Mouse (Mus musculus) midbrain, embryonic 11.5 days (tissue): ENCODE measurements at regions not wholly inside any gene's neighbourhood (a gene's known extent, or its start where the extent isn't known, plus 50 kb on each side); places are given as distances from the start of the nearest gene placed in this dataset.

Experiments used
- ATAC-seq: fragments of 200-750 bp; cut with Nextera tagmentation; 2 replicates; pipeline ENCODE4 v1.8.0; 2017; ENCODE audit warnings: moderate TSS enrichment, moderate library complexity; ENCODE audit not compliant: low FRiP score
- DNase-seq: peaks from one replicate; pipeline ENCODE4 v3.0.0; 2015; ENCODE audit warnings: low spot score; ENCODE audit errors: missing footprints
- H3K27ac ChIP-seq: fragments of 300-500 bp; sonication (generic); 2 replicates; pipeline ENCODE4 v1.5.1; 2014; ENCODE audit warnings: low read depth, low read length
- H3K27me3 ChIP-seq: fragments of 300-500 bp; sonication (generic); 2 replicates; pipeline ENCODE4 v1.6.1; 2014; ENCODE audit warnings: mild to moderate bottlenecking, low read length, moderate library complexity, mixed read lengths; ENCODE audit not compliant: control insufficient read depth, insufficient read depth
- H3K36me3 ChIP-seq: fragments of 300-500 bp; sonication (generic); 2 replicates; pipeline ENCODE4 v1.6.1; 2014; ENCODE audit warnings: mild to moderate bottlenecking, low read length, moderate library complexity, mixed read lengths; ENCODE audit not compliant: control insufficient read depth, insufficient read depth
- H3K4me1 ChIP-seq: fragments of 300-500 bp; sonication (generic); 2 replicates; pipeline ENCODE4 v1.6.1; 2014; ENCODE audit warnings: low read length; ENCODE audit not compliant: control insufficient read depth, insufficient read depth
- H3K4me2 ChIP-seq: fragments of 300-500 bp; sonication (generic); 2 replicates; pipeline ENCODE4 v1.6.1; 2014; ENCODE audit warnings: mild to moderate bottlenecking, moderate library complexity
- H3K4me3 ChIP-seq: fragments of 300-500 bp; sonication (generic); 2 replicates; pipeline ENCODE4 v1.5.1; 2014; ENCODE audit warnings: low read depth, low read length
- H3K9ac ChIP-seq: fragments of 300-500 bp; sonication (generic); 2 replicates; pipeline ENCODE4 v1.6.1; 2014; ENCODE audit warnings: low read length
- H3K9me3 ChIP-seq: fragments of 300-500 bp; sonication (generic); 2 replicates; pipeline ENCODE4 v1.6.1; 2016; ENCODE audit warnings: low read length; ENCODE audit not compliant: control insufficient read depth
- WGBS: fragments of 180-500 bp; shearing (Covaris S2); extraction: QIAGEN DNeasy Blood & Tissue Kit; methylation state at CpG from one replicate; pipeline ENCODE4 v1.1.7; 2014; 5-methylcytosine and 5-hydroxymethylcytosine counted together

GRCm38 (mm10) chr7:121214181-121214580 is 132.7 kb downstream of the Otoa start:
- H3K27me3 ChIP-seq, result no peaks in the 10 kb centered on the region
- H3K9ac ChIP-seq, result no peak overlapping the region
- ATAC-seq, result no peak
- no peak overlapping the region for H3K27ac ChIP-seq
- 77% methylated on average over 8 of the region's 8 CpGs for WGBS
- no peaks in the 10 kb centered on the region for H3K36me3 ChIP-seq
- DNase-seq, result no peak
- H3K4me1 ChIP-seq, result no peaks in the 10 kb centered on the region
- H3K4me3 ChIP-seq, result no peak overlapping the region
- H3K4me2 ChIP-seq, result no peak overlapping the region
- H3K9me3 ChIP-seq, result no peaks in the 10 kb centered on the region

- Histone ChIP-seq H3K4me3 (no peak overlapping the region), H3K36me3 (no peaks in the 10 kb centered on the region), H3K4me1 (no peaks in the 10 kb centered on the region), H3K9ac (no peak overlapping the region), H3K27me3 (no peaks in the 10 kb centered on the region), H3K4me2 (no peak overlapping the region), H3K27ac (no peak overlapping the region), H3K9me3 (no peaks in the 10 kb centered on the region)
- DNase-seq, result no peak
- ATAC-seq, result no peak
- 80% methylated on average over 3 of the region's 3 CpGs for WGBS
Observed at GRCm38 (mm10) chr7:121215032-121215431, 133.6 kb downstream of the Otoa start.

DNA sequence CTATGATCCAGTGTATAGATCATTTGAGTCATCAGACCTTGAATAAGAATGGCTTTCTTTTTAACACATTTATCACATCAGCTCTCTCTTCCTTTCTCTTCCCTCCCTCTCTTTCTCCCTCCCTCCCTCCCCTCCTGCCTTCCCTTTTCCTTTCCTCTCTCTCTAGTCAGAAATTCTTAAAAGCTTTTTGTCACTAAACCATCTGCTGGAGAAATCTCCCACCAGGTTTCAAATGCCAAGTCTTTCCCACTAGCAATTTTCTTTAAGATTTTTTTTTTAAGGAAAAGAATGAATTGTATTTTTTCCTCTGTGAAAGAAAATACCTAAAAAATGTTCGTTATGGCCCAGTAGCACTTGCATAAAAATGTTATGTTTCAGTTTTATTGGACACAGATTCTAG is 134.3 kb downstream of the Otoa start:
- H3K4me2 ChIP-seq, result no peak overlapping the region
- ATAC-seq (no peak), DNase-seq (no peak)
- no peaks in the 10 kb centered on the region for H3K4me1 ChIP-seq
- no peak overlapping the region for H3K9ac ChIP-seq
- H3K4me3 ChIP-seq, result no peak overlapping the region
- H3K27ac ChIP-seq, result no peak overlapping the region
- 73% methylated on average over 1 of the region's 1 CpGs for WGBS
- no peaks in the 10 kb centered on the region for H3K9me3 ChIP-seq
- no peaks in the 10 kb centered on the region for H3K27me3 ChIP-seq
- H3K36me3 ChIP-seq, result no peaks in the 10 kb centered on the region

- H3K27ac ChIP-seq, result no peak overlapping the region
- no peaks in the 10 kb centered on the region for H3K36me3 ChIP-seq
- no peak overlapping the region for H3K4me2 ChIP-seq
- H3K4me3 ChIP-seq, result no peak overlapping the region
- 91% methylated on average over 10 of the region's 10 CpGs for WGBS
- no peak for ATAC-seq
- no peaks in the 10 kb centered on the region for H3K27me3 ChIP-seq
- no peak overlapping the region for H3K9ac ChIP-seq
- no peaks in the 10 kb centered on the region for H3K9me3 ChIP-seq
- H3K4me1 ChIP-seq, result no peaks in the 10 kb centered on the region
- DNase-seq, result no peak
Observed at GRCm38 (mm10) chr7:121218031-121218430, 136.6 kb downstream of the Otoa start.

DNA sequence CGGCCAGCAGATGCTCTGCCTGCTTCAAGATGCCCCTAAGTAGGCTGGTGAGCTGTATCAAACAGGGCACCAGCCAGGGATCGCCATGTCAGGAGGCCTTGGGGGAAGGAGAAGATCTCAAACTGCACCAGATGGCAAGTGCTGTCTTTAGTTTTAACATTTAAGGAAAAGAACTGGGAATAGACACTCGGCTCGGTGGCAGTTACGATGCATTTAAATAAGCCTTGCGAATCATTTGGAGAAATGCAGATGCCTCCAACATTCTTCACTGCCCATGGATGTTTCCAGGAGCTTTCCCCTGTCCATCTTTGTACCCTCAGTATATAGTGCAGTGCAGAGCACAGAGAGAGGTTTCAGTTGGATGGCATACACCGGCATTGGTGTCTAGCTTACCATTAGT is 139.7 kb downstream of the Otoa start:
- H3K9me3 ChIP-seq, result no peaks in the 10 kb centered on the region
- no peak overlapping the region for H3K4me2 ChIP-seq
- H3K4me1 ChIP-seq, result no peaks in the 10 kb centered on the region
- H3K36me3 ChIP-seq, result no peaks in the 10 kb centered on the region
- DNase-seq, result no peak
- 93% methylated on average over 7 of the region's 7 CpGs for WGBS
- no peak for ATAC-seq
- H3K9ac ChIP-seq, result no peak overlapping the region
- H3K27ac ChIP-seq, result no peak overlapping the region
- no peak overlapping the region for H3K4me3 ChIP-seq
- no peaks in the 10 kb centered on the region for H3K27me3 ChIP-seq

DNA sequence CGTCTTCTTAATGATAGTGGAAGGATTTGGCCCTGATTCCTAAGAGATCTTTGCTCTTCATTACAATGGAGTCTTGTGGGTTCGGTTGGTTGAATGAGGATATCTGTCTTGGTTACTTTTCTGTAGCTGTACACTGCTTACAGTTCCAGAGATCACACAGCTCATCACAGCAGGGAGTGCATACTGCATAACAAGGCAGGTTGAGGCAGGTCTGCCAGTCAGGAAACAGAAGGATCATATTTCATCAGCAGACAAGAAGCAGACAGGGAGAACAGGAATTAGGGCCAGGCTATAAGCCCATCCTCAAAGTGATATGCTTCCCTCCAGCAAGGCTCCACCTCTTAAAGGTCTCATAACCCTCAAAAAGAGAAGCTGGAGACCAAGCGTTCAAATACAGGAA is 150.4 kb downstream of the Otoa start:
- ATAC-seq, result no peak
- no peak overlapping the region for H3K4me2 ChIP-seq
- H3K4me1 ChIP-seq, result no peaks in the 10 kb centered on the region
- H3K9me3 ChIP-seq, result no peaks in the 10 kb centered on the region
- DNase-seq, result no peak
- H3K27ac ChIP-seq, result no peak overlapping the region
- H3K27me3 ChIP-seq, result no peaks in the 10 kb centered on the region
- no peak overlapping the region for H3K4me3 ChIP-seq
- H3K9ac ChIP-seq, result no peak overlapping the region
- no peaks in the 10 kb centered on the region for H3K36me3 ChIP-seq
- 80% methylated on average over 3 of the region's 3 CpGs for WGBS

- DNase-seq (no peak), ATAC-seq (no peak)
- no peaks in the 10 kb centered on the region for H3K4me1 ChIP-seq
- 74% methylated on average over 6 of the region's 6 CpGs for WGBS
- H3K27me3 ChIP-seq, result no peaks in the 10 kb centered on the region
- no peak overlapping the region for H3K27ac ChIP-seq
- no peak overlapping the region for H3K4me2 ChIP-seq
- no peaks in the 10 kb centered on the region for H3K9me3 ChIP-seq
- H3K36me3 ChIP-seq, result no peaks in the 10 kb centered on the region
- H3K9ac ChIP-seq, result no peak overlapping the region
- no peak overlapping the region for H3K4me3 ChIP-seq
Observed at GRCm38 (mm10) chr7:121234831-121235230, 153.4 kb downstream of the Otoa start.

GRCm38 (mm10) chr7:121239731-121240130 is 151.9 kb upstream of the Hs3st2 start:
- Histone ChIP-seq H3K9ac (no peak overlapping the region), H3K27ac (no peak overlapping the region), H3K36me3 (no peaks in the 10 kb centered on the region), H3K9me3 (no peaks in the 10 kb centered on the region), H3K4me3 (no peak overlapping the region), H3K4me2 (no peak overlapping the region), H3K4me1 (no peaks in the 10 kb centered on the region), H3K27me3 (no peaks in the 10 kb centered on the region)
- no peak for DNase-seq
- no peak for ATAC-seq
- 91% methylated on average over 6 of the region's 6 CpGs for WGBS

DNA sequence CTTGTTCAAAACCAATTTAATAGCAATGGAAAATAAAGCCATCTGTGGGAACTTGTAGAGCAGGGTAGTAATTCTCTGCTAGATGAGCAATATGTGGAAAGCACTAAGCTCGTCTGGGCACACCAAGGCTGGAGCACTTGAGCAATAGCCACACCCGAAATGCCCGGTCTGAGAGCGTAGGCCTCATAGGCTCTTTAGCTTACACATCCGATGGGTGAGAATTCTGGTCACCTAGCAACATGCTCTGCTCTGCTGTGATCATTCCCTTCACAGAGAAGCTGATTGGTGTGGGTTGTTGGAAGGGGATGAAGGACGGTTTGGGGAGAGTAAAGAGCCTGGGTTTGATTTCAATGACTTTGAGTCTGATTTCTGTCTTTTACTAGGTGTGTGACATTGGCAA is 143.8 kb upstream of the Hs3st2 start:
- no peaks in the 10 kb centered on the region for H3K4me1 ChIP-seq
- no peak overlapping the region for H3K27ac ChIP-seq
- no peak overlapping the region for H3K9ac ChIP-seq
- DNase-seq (no peak), ATAC-seq (no peak)
- H3K4me3 ChIP-seq, result no peak overlapping the region
- H3K9me3 ChIP-seq, result no peaks in the 10 kb centered on the region
- 78% methylated on average over 6 of the region's 6 CpGs for WGBS
- H3K36me3 ChIP-seq, result no peaks in the 10 kb centered on the region
- H3K4me2 ChIP-seq, result no peak overlapping the region
- H3K27me3 ChIP-seq, result no peaks in the 10 kb centered on the region

GRCm38 (mm10) chr7:121257466-121257865 is 134.2 kb upstream of the Hs3st2 start:
- Histone ChIP-seq H3K36me3 (no peaks in the 10 kb centered on the region), H3K4me1 (no peaks in the 10 kb centered on the region), H3K4me2 (no peak overlapping the region), H3K4me3 (no peak overlapping the region), H3K27ac (no peak overlapping the region), H3K9me3 (no peaks in the 10 kb centered on the region), H3K27me3 (no peaks in the 10 kb centered on the region), H3K9ac (no peak overlapping the region)
- ATAC-seq (no peak), DNase-seq (no peak)
- 81% methylated on average over 2 of the region's 2 CpGs for WGBS
